Mouse (Mus musculus): ENCODE results near the gene Scn5a. TPM values are rescaled to one million over a fixed set of nuclear protein-coding genes. Genes with fewer than 3 reads are reported as not detected.

Gene Scn5a
- polyA plus RNA-seq, 1 experiment from 2014 or later: 0.22 TPM

DNA sequence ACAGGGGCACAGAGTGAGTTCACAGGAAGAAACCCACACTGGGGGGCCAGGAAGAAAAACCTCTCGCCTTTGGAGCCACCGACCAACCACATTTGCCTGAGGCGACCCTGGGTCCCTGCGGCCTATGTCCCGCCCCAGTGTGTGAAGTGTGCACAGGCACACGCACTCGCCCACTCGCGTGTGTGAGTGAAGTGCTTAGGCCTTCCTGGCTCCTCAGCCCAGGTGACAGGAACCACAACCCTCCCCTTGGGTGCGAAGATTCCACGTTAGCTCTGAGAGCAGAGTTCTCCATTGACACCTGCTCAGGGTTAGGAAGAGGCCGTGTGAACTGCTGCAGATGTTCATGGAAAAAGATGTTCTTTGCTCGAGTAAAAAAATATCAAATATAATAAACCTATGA, 93.9 kb downstream of the Scn5a start:
- Histone ChIP-seq H3K27me3 (ENCODE audit: control insufficient read depth, insufficient read depth, low read length) (no peaks in the 10 kb centered on the region), H3K27ac (ENCODE audit: low read depth, low read length) (no peak overlapping the region), H3K36me3 (ENCODE audit: control insufficient read depth, insufficient read depth, low read length) (no peaks in the 10 kb centered on the region), H3K4me3 (ENCODE audit: low read depth, low read length) (no peak overlapping the region), H3K9ac (ENCODE audit: low read depth, low read length) (no peak overlapping the region), H3K9me3 (ENCODE audit: control insufficient read depth, low read length) (no peaks in the 10 kb centered on the region), H3K4me2 (replicated peaks; ENCODE audit: low read depth, low read length) (no peak overlapping the region), H3K4me1 (replicated peaks; ENCODE audit: control insufficient read depth, insufficient read depth, low read length) (no peaks in the 10 kb centered on the region)
- ATAC-seq (ENCODE audit: low FRiP score): no peak
- 89% methylated on average over 13 of the region's 13 CpGs for WGBS
- DNase-seq (ENCODE audit: low spot score): no peak

DNA sequence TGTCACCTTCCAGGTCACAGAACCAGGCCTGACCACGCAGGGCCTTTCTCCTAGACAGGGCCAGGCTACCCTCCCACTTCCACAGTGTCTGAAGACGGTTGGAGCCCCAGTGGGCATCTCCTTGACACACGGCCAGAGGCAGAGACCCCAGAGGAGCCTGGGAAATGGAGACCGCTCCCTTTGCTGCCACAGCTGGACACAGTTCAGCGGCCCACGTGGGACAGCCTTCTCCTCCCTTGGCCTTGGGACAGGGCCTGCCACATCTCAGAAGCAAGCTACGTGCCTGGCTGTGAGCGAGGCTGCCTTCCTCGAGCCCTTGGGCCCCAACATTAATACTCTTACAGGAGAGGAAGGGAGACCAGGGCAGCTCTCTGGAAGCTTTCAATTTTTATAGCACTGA, 94.4 kb downstream of the Scn5a start:
- no peaks in the 10 kb centered on the region for H3K27me3 ChIP-seq (ENCODE audit: control insufficient read depth, insufficient read depth, low read length)
- H3K9me3 ChIP-seq (ENCODE audit: control insufficient read depth, low read length): no peaks in the 10 kb centered on the region
- H3K4me1 ChIP-seq (replicated peaks; ENCODE audit: control insufficient read depth, insufficient read depth, low read length): no peaks in the 10 kb centered on the region
- H3K9ac ChIP-seq (ENCODE audit: low read depth, low read length): no peak overlapping the region
- ATAC-seq (ENCODE audit: low FRiP score) (no peak), DNase-seq (ENCODE audit: low spot score) (no peak)
- 68% methylated on average over 9 of the region's 9 CpGs for WGBS
- H3K27ac ChIP-seq (ENCODE audit: low read depth, low read length): no peak overlapping the region
- H3K4me2 ChIP-seq (replicated peaks; ENCODE audit: low read depth, low read length): no peak overlapping the region
- no peak overlapping the region for H3K4me3 ChIP-seq (ENCODE audit: low read depth, low read length)
- H3K36me3 ChIP-seq (ENCODE audit: control insufficient read depth, insufficient read depth, low read length): no peaks in the 10 kb centered on the region

DNA sequence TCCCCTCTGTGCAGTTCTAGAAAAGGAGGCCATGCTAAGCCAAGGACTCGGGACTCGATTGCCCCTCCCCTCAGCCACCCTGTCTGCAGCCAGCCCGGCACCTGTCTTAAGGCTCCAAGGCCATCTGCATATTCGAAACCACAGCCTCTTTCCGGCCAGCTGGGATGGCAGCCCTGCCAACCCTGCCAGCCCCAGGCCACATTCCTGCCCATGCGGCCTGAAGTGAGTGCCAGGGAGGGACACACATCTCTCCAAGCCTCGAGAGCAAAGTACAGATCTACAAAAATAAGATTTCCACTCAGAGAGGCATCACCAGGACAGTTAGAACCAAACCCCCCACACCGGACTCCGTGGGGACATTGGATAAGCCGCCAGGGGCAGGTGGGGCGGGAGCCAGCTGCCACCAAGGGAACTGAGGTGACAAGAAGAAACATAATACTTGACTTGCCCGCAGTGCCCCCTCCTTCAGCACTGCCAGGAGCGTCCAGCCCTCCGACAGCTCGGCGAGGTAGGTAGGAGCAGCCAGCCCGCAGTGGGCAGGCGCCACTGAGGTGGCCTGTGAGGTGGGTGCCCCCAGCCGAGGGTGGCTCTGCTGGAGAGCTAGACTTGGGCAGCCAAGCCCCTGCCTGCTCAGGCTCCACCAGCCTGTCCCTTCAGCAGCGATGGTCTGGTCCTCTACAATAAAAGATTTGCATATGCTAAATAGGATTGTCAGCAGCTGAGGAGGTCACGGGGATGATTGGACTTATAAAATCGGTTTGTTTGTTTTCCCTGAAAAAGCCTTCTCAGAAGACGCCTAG, 95.1 kb downstream of the Scn5a start:
- no peak overlapping the region for H3K9ac ChIP-seq (ENCODE audit: low read depth, low read length)
- H3K27ac ChIP-seq (ENCODE audit: low read depth, low read length): no peak overlapping the region
- WGBS: 53% methylated on average over 23 of the region's 23 CpGs
- no peaks in the 10 kb centered on the region for H3K36me3 ChIP-seq (ENCODE audit: control insufficient read depth, insufficient read depth, low read length)
- H3K4me3 ChIP-seq (ENCODE audit: low read depth, low read length): no peak overlapping the region
- H3K4me1 ChIP-seq (replicated peaks; ENCODE audit: control insufficient read depth, insufficient read depth, low read length): no peaks in the 10 kb centered on the region
- no peaks in the 10 kb centered on the region for H3K9me3 ChIP-seq (ENCODE audit: control insufficient read depth, low read length)
- DNase-seq (ENCODE audit: low spot score) (no peak), ATAC-seq (ENCODE audit: low FRiP score) (no peak)
- no peaks in the 10 kb centered on the region for H3K27me3 ChIP-seq (ENCODE audit: control insufficient read depth, insufficient read depth, low read length)
- H3K4me2 ChIP-seq (replicated peaks; ENCODE audit: low read depth, low read length): no peak overlapping the region

DNA sequence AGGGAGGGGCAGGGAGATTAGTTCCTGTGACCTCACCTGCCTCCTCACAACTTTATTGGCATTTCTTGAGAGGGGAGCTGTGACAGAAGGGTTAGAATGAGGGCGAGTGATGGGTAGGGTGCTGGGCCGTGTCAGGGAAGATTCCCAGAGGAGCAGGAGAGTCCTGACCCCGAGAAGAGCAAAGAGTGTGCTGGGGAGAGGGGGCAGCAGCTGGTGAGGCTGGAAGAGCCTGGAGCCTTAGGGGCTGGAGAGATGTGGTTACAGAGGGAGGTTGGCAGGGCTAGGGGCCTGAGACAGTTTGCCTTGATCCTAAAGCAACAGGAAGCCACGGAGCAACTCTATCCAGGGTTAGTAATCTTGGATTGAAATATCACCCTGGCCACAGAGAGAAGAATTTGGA, 97.2 kb downstream of the Scn5a start:
- Histone ChIP-seq H3K4me2 (replicated peaks; ENCODE audit: low read depth, low read length) (no peak overlapping the region), H3K27me3 (ENCODE audit: control insufficient read depth, insufficient read depth, low read length) (no peaks in the 10 kb centered on the region), H3K27ac (ENCODE audit: low read depth, low read length) (no peak overlapping the region), H3K4me3 (ENCODE audit: low read depth, low read length) (no peak overlapping the region), H3K36me3 (ENCODE audit: control insufficient read depth, insufficient read depth, low read length) (no peaks in the 10 kb centered on the region), H3K9ac (ENCODE audit: low read depth, low read length) (no peak overlapping the region), H3K9me3 (ENCODE audit: control insufficient read depth, low read length) (no peaks in the 10 kb centered on the region), H3K4me1 (replicated peaks; ENCODE audit: control insufficient read depth, insufficient read depth, low read length) (no peaks in the 10 kb centered on the region)
- no peak for ATAC-seq (ENCODE audit: low FRiP score)
- DNase-seq (ENCODE audit: low spot score): no peak
- 93% methylated on average over 4 of the region's 4 CpGs for whole genome bisulfite sequencing

DNA sequence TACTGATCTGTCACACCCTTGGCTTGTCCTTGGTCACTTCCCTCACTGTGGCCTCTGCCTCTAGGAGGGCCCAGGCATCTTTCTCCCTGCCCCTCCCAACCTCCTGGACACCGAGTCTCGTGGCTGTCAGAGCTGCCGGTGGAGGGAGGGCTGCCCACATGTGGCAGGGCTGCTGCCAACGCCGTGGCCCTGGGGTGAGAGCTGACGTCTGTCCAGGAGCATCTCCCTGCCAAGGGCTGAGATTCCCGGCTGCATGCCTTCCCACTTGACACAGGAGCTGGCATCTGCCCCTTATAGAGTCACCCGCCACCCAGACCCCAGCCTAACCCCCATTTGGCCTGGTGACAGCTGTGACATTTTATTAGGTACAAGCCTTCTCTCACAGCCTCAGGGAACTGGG, 99.5 kb downstream of the Scn5a start:
- Histone ChIP-seq H3K36me3 (ENCODE audit: control insufficient read depth, insufficient read depth, low read length) (no peaks in the 10 kb centered on the region), H3K4me3 (ENCODE audit: low read depth, low read length) (no peak overlapping the region), H3K27me3 (ENCODE audit: control insufficient read depth, insufficient read depth, low read length) (no peaks in the 10 kb centered on the region), H3K4me1 (replicated peaks; ENCODE audit: control insufficient read depth, insufficient read depth, low read length) (no peaks in the 10 kb centered on the region), H3K4me2 (replicated peaks; ENCODE audit: low read depth, low read length) (no peak overlapping the region), H3K9ac (ENCODE audit: low read depth, low read length) (no peak overlapping the region), H3K27ac (ENCODE audit: low read depth, low read length) (no peak overlapping the region), H3K9me3 (ENCODE audit: control insufficient read depth, low read length) (no peaks in the 10 kb centered on the region)
- 64% methylated on average over 8 of the region's 8 CpGs for WGBS
- ATAC-seq (ENCODE audit: low FRiP score): no peak
- no peak for DNase-seq (ENCODE audit: low spot score)

DNA sequence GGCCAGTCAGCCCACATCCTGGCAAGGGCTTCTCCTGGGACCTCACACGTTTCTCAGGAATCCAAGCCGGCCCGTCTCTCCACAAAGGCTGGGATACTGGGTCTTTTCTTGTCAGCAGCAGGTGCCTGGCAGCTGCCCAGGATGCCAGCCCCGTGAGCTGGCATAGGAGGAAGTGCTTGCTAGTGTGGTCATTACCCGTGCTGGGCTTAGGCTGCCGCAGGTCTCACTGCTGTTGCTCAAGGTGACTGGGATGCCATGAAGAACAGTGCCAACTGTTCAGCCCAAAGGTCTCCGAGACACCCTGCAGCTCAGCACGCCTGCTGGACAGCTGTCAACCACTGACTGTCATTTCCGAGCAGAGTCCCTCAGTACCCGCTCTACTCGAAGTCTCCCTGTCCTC, 100.5 kb downstream of the Scn5a start:
- Histone ChIP-seq H3K9me3 (ENCODE audit: control insufficient read depth, low read length) (no peaks in the 10 kb centered on the region), H3K4me2 (replicated peaks; ENCODE audit: low read depth, low read length) (no peak overlapping the region), H3K9ac (ENCODE audit: low read depth, low read length) (no peak overlapping the region), H3K4me1 (replicated peaks; ENCODE audit: control insufficient read depth, insufficient read depth, low read length) (no peaks in the 10 kb centered on the region), H3K36me3 (ENCODE audit: control insufficient read depth, insufficient read depth, low read length) (no peaks in the 10 kb centered on the region), H3K27me3 (ENCODE audit: control insufficient read depth, insufficient read depth, low read length) (no peaks in the 10 kb centered on the region), H3K4me3 (ENCODE audit: low read depth, low read length) (no peak overlapping the region), H3K27ac (ENCODE audit: low read depth, low read length) (no peak overlapping the region)
- ATAC-seq (ENCODE audit: low FRiP score) (no peak), DNase-seq (ENCODE audit: low spot score) (no peak)
- WGBS: 83% methylated on average over 11 of the region's 11 CpGs

DNA sequence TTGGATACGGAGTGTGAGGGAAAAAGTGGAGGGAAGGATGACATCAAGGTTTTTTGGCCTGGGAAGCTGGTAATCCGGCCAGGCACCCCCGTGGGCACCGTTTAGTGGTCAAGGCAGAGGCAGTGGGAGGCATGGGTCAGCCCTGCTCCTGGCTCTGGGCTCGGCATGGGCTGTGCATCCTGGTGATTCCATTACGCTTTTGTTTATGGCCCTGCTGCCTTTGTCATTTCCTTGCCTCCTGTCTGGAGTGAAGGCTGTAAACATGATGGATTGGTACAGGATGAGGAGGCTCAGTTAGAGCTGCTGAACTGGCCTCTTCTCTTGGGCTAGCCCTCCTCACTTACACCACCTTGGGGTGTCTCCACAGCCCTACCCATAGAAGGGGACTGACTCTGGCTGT, 101.1 kb downstream of the Scn5a start:
- H3K27ac ChIP-seq (ENCODE audit: low read depth, low read length): no peak overlapping the region
- H3K9me3 ChIP-seq (ENCODE audit: control insufficient read depth, low read length): no peaks in the 10 kb centered on the region
- H3K36me3 ChIP-seq (ENCODE audit: control insufficient read depth, insufficient read depth, low read length): no peaks in the 10 kb centered on the region
- ATAC-seq (ENCODE audit: low FRiP score) (no peak), DNase-seq (ENCODE audit: low spot score) (no peak)
- H3K4me2 ChIP-seq (replicated peaks; ENCODE audit: low read depth, low read length): no peak overlapping the region
- no peak overlapping the region for H3K9ac ChIP-seq (ENCODE audit: low read depth, low read length)
- 44% methylated on average over 6 of the region's 6 CpGs for WGBS
- no peak overlapping the region for H3K4me3 ChIP-seq (ENCODE audit: low read depth, low read length)
- H3K4me1 ChIP-seq (replicated peaks; ENCODE audit: control insufficient read depth, insufficient read depth, low read length): no peaks in the 10 kb centered on the region
- no peaks in the 10 kb centered on the region for H3K27me3 ChIP-seq (ENCODE audit: control insufficient read depth, insufficient read depth, low read length)

DNA sequence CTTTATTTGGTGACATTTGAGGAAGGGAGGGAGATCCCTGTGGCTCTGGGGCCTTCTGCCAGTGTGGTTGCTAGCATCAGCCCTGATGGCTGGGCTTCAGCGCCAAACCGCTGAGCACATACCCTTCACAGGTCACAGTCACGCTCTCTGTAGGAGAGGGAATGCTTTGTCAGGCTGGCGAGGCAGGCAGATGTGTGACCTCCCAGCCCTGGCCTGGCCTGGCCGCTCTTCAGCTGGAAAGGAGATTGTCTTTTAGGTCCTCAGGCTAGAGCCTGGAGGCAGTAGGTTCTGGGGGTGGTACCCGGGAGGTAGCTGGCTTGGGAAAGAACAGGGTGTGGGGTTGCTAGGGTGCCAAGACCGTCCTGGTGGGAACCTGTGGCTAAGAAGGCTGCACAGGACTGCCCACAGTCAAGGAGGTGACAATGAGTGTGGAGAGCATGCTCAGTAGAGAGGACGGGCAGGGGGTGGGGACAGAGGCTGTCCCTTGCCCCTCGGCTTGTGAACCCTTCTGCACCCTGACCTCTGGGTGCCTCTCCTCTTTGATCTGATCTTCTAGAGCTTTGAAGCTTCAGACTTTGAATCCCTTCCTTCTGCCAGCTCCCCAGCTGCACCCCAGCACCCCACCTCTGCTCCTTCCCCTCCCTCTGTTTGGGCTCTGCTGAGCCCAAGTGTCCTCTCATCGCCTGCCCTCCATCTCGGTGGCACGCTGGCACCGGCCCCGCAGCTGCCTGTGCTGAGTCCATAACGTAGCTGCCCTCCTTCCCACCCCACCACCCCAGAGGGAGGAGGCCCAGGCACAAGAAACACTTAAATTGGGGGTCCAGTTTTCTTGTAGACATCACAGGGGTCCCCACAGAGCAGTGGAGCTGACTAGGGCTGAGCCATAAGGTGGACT, 103.9 kb downstream of the Scn5a start:
- Histone ChIP-seq H3K9me3 (ENCODE audit: control insufficient read depth, low read length) (no peaks in the 10 kb centered on the region), H3K4me2 (replicated peaks; ENCODE audit: low read depth, low read length) (no peak overlapping the region), H3K4me1 (replicated peaks; ENCODE audit: control insufficient read depth, insufficient read depth, low read length) (no peaks in the 10 kb centered on the region), H3K36me3 (ENCODE audit: control insufficient read depth, insufficient read depth, low read length) (no peaks in the 10 kb centered on the region), H3K9ac (ENCODE audit: low read depth, low read length) (no peak overlapping the region), H3K27ac (ENCODE audit: low read depth, low read length) (no peak overlapping the region), H3K27me3 (ENCODE audit: control insufficient read depth, insufficient read depth, low read length) (no peaks in the 10 kb centered on the region), H3K4me3 (ENCODE audit: low read depth, low read length) (no peak overlapping the region)
- ATAC-seq (ENCODE audit: low FRiP score): no peak
- 61% methylated on average over 15 of the region's 15 CpGs for WGBS
- no peak for DNase-seq (ENCODE audit: low spot score)
